Mouse (Mus musculus): ENCODE data around the gene Nav2.

Nav2 gene

DNA sequence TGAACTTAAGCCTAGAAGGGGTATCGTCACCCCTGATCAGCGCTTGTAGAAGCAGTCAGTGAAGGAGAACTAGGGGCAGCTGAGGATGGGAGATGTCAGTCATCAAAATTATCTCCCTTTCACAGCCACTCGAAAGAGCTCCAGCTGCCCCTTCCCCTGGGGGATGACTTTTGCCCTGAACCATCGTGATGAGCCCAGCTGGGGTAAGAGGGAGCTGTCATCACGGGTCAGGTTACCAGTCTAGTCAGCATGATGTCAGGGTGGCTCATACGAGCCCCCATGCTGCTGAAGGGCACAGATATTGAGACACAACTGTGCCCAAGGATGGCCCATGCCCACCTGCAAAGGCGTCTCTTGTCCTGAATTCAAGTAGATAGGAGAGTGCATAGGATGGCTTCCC, 72.5 kb downstream of the Nav2 start:
- in situ Hi-C loops (cut with MboI; ENCODE audit: low pct_unique_long_range_greater_than_20kb in 1 of 2, low sequenced_read_pairs in 2 of 2, unreplicated experiment in 1 of 2): no loop called here

DNA sequence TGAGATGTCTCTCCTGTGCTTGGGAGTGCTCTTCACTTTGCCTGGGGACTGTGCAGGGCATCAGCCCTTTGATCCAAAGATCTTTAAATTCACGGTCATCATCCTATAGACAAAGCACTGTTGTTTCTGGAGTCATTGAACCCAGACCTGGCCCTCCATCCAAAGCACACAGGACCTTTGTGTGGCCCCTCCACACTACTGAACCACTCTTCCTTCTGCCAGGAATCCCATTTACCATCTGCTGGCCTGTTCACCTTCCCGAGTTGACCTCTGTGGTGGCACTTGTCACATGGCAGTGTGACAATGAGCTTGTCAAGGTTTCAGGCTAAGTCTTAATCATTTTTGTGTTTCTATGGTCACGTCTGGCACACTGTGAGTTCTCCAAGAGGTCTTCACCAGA, 73.3 kb downstream of the Nav2 start:
- in situ Hi-C loops (cut with MboI; ENCODE audit: low pct_unique_long_range_greater_than_20kb in 1 of 2, low sequenced_read_pairs in 2 of 2, unreplicated experiment in 1 of 2): no loop called here

DNA sequence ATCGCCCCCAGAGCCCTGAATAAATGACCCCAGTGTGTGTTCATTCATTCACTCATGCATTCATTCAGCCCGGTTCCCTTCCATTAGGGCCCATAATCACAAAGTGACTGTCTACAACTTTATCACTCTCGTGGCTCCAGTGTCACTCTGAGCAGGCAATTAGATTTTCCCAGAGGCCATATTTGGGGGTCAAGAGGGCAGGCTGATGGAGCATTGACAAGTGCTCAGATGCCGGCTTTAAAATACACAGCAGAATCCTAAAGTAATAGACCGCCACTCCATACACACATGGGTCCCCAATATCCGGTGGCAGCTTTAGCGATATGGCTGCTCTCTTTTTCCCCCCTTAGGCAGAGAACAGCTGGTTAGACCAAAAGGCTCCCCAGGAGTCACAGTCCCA, 74.1 kb downstream of the Nav2 start:
- in situ Hi-C loops (cut with MboI; ENCODE audit: low pct_unique_long_range_greater_than_20kb in 1 of 2, low sequenced_read_pairs in 2 of 2, unreplicated experiment in 1 of 2): no loop called here

DNA sequence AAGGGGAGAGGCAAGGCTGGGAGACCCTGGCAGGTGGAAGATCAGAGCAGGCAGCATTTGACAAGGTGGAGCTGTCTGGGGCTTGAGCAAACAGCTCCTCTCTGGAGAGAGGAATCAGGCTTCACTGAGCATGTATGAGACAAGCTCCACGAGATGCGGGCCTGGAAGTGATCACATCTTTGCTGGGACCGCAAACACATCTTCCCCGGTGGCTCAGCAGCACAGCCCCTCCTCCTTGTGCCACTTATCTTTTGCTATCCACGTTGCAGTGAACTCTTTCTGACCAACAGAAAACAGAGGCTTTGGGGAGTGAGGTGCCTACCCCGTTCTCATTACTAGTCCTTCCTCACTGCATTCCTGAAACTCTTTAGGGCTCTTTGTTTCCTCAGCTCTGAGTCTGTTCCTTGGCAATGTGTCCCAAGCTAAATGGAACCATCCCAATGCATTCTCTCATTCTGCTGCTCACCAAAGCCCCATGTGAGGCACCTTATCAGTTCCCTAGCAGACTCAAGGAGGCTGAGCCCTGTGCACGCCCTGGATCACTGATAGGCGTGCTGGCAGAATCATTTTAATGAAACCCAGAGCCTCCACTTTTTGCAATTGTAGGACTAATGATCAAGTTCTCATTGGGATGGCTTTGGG, 83.5 kb downstream of the Nav2 start:
- in situ Hi-C loops (cut with MboI; ENCODE audit: low pct_unique_long_range_greater_than_20kb in 1 of 2, low sequenced_read_pairs in 2 of 2, unreplicated experiment in 1 of 2): no loop called here

DNA sequence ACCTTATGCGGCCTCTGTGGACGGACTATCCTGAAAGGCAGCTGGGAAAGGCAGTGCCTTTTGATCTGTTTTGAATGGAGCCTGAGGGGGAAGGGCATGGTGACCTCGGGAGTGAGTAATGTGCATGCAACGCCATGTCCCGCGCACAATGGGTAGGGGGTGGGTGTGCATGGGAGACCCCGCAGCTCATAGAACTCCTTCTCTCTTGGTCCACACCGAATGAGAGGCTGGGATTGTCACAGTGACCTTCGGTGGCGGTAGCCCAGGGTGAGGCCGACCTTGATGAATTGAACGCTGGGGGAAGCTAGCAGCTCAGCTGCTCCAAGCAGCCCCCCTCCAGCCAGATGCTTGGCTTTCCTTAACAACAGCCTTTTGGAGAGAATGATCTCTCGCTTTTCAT, 86.7 kb downstream of the Nav2 start:
- in situ Hi-C loops (cut with MboI; ENCODE audit: low pct_unique_long_range_greater_than_20kb in 1 of 2, low sequenced_read_pairs in 2 of 2, unreplicated experiment in 1 of 2): no loop called here

DNA sequence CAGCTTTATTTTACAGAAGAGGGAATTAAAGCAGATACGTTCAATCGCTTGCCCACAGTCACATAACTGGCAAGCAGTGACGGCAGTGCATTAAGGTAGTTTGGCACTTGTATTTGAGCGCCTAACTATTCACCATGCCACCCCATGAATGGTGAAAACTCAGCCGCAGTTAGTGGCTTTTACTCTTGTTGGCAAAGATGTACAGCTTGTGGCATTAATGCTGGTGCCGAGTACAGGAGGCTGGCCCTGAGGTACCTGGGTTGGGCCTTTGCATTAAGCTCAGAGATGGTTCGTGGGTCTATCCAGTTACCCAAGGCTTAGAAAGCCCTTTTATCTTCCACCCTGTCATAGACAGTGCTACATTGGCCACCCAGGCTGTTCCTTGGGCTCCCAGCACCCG, 87.2 kb downstream of the Nav2 start:
- in situ Hi-C loops (cut with MboI; ENCODE audit: low pct_unique_long_range_greater_than_20kb in 1 of 2, low sequenced_read_pairs in 2 of 2, unreplicated experiment in 1 of 2): no loop called here

DNA sequence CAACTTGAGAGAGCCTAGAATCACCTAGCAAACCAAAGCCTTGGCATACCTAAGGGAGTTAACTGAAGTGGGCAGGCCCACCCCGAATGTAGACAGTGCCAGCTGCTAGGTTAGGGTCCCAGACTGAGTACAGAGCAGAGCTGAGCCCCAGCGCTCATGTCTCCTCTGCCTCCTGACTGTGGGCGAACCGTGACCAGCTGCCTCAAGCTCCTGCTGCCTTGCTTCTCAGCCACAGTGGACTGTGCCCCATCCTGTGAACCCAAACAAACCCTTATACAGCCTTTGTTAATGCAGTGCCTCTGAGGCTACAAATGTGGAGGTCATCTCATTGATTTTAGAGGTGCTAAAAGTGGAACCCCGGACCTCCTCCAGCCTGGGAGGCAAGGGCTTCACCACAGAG, 88.3 kb downstream of the Nav2 start:
- in situ Hi-C loops (cut with MboI; ENCODE audit: low pct_unique_long_range_greater_than_20kb in 1 of 2, low sequenced_read_pairs in 2 of 2, unreplicated experiment in 1 of 2): no loop called here

DNA sequence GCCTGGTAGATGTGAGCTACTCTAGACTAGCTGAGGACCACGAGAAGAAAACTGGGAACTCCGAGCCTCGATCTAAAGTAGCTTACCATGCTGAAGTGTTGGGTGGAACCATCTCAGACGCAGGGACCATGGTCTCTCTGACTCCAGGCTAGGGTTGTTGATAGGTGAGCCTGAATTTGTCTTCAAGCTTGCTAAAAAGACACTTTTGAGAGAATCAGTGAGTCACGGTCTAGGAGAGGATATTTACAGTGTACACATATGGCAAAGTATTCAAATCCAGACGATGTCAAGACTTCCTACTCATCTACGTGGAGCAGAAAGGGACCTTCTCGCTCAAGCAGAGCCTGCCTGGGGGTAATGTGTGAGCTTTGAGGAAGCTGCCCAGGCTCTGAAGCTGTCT, 89.6 kb downstream of the Nav2 start:
- in situ Hi-C loops (cut with MboI; ENCODE audit: low pct_unique_long_range_greater_than_20kb in 1 of 2, low sequenced_read_pairs in 2 of 2, unreplicated experiment in 1 of 2): no loop called here

DNA sequence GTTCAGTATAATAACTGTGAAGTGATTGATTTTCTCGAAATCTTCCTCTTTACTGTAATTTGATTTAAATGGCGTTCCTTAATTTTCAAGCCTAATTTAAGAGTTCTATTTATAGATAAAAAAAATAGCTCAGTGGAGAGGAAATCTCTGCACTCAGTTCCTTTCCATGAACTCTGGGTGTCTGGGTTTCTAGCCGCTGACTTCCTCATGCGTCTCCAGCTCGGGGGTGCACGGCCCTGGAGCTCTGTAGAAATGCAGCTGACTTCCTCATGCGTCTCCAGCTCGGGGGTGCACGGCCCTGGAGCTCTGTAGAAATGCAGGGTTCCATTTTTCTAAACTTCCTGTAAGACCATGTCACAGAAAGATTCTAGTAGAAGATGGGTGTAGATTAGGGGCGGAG, 90.1 kb downstream of the Nav2 start:
- in situ Hi-C loops (cut with MboI; ENCODE audit: low pct_unique_long_range_greater_than_20kb in 1 of 2, low sequenced_read_pairs in 2 of 2, unreplicated experiment in 1 of 2): no loop called here

DNA sequence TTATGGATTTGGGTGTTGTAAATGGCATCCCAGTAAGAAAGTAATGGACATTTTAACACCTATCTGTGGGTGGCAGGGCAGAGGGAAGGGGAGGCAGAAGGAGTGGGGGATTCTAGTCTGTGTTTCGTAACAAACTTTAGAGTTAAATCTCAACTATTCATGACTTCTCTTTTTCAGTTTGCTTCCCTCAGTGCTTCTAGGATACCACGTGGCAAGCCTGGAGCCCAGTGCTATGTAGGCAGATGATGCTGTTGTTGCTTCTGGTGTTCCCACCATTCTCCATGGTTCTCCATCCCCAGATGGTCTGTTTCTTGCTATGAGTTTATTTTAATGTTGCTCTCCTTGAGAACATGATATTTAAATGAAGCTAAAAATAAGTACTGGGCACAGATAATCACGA, 92.3 kb downstream of the Nav2 start:
- in situ Hi-C loops (cut with MboI; ENCODE audit: low pct_unique_long_range_greater_than_20kb in 1 of 2, low sequenced_read_pairs in 2 of 2, unreplicated experiment in 1 of 2): no loop called here

DNA sequence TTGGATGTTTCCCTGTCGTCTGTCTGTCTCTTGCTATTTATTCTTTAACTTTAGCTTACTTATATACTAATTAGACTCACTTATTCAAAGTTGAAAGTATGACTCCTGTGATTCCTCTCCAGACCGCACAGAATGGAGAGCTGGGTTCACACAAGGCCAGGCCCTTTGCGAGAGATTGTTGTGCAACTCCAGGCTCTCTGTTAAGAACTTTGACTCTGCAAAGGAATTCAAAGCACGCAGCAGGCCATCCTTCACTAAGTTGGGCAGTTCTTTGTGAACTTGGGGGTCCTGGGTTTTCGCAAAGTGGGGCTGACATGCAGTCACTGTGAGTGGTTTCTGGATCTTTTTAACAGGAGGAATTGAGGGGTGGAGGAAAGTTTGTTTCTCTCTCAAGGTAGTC, 95.9 kb downstream of the Nav2 start:
- in situ Hi-C loops (cut with MboI; ENCODE audit: low pct_unique_long_range_greater_than_20kb in 1 of 2, low sequenced_read_pairs in 2 of 2, unreplicated experiment in 1 of 2): no loop called here

DNA sequence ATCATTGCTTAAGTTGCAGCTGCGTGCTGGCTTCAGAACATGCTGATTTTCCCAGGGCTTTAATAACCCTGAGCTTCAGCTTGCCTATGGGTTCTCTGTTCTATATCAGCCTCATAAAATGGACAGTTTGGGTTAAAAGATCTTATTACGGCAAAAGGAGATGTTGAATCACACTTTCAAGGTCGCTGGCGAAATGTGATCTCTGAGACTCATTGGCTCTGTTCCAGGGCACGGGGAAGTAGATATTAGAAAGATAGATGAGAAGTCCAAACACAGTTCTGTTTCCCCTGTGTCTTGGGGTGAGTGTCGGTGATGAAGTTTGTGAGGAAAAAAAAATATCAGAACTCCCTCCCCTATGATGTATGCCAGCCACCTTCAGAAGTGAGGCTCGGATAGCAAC, 98.4 kb downstream of the Nav2 start:
- in situ Hi-C loops (cut with MboI; ENCODE audit: low pct_unique_long_range_greater_than_20kb in 1 of 2, low sequenced_read_pairs in 2 of 2, unreplicated experiment in 1 of 2): no loop called here

DNA sequence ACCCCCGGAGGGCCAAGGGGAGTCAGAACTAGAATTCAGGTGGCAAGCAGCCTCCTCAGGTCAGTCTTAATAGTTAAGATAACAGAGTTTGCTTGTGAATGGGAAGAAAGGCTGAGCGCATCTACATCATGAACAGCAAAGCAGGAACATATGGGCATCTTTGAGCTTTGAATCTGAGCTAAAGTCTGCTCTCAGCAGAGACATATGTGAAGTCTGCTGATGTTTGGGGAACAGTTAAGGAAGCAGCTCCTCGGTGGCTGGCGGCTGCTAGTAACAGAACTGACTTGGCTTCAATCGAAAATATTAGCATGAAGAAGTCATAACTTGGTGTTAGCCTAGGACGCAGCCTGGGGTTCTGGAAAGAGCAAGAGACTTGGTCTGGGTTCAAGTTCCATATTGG, 102.2 kb downstream of the Nav2 start:
- in situ Hi-C loops (cut with MboI; ENCODE audit: low pct_unique_long_range_greater_than_20kb in 1 of 2, low sequenced_read_pairs in 2 of 2, unreplicated experiment in 1 of 2): no loop called here

DNA sequence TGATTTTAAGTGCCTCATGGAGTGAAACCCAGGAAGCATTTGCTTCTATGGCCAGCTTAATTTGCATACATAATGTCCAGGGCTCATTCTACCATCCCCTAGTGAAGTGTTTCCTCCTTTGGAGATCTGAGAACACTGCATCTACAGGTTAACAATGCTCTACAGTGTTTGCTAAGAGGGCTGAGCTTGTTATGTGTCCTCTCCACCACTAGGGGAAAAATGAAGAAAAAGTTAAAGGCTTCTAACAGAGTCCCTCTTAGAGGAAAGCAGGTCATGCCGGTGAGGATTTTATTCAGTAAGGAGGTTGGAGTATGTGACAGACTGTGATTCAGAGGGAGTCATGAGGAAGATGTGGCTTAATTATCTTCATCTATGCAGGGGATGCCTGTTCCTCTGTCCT, 103.5 kb downstream of the Nav2 start:
- in situ Hi-C loops (cut with MboI; ENCODE audit: low pct_unique_long_range_greater_than_20kb in 1 of 2, low sequenced_read_pairs in 2 of 2, unreplicated experiment in 1 of 2): no loop called here

DNA sequence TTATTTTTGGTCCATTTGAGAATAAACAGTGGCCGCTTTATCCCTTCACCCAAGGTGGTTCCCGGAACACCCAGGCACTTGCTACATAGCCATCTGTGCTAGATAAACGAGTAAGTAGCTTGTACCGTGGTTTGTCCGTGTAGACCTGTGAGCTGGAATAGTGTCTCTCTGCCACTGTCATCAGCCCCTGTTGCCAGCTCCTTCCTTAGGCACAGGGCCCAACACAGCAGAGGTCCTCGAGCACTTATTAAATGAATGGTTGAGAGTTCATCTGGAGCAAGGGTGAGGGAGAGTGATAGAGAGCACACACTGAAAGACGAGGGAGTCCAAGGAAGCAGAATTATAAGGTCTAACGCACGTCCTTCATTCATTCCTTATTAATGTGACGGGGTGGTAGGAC, 106.0 kb downstream of the Nav2 start:
- in situ Hi-C loops (cut with MboI; ENCODE audit: low pct_unique_long_range_greater_than_20kb in 1 of 2, low sequenced_read_pairs in 2 of 2, unreplicated experiment in 1 of 2): no loop called here

DNA sequence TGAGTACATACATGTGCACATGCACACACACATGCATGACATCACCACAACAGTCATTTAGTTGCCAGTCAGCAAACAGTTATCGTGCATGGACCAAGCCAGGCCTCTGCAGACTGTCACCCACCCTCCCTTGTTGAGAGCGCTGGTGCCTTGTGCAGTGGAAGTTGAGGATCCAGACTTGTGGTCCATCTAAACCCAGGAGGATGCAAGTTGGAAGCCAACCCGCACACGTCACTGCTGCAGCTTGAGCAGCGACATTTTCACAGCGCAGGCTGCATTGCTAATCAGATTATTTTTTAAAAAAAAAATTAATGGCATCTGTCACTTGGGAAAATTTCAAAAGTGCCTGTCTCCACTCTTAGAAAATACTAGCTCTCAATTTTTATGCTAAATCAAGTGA, 106.8 kb downstream of the Nav2 start:
- in situ Hi-C loops (cut with MboI; ENCODE audit: low pct_unique_long_range_greater_than_20kb in 1 of 2, low sequenced_read_pairs in 2 of 2, unreplicated experiment in 1 of 2): no loop called here

DNA sequence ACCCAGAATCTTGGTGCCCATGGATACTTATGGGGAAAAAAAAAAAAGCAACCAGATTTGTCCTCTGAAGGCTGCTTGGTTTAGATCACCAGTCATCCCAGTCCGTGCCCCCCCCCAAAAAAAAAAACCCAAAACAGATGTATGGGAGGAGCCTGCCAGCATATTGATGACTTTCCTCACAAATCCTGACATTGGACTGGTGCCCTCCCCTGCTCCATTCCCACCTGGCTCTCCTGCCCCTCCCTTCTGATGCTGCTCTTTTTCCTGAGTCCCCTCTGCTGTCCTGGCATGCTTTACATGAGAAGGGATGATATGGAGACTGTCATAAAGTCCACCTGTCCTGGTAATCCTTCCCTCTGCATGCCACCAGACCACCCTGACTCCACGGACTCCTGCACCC, 107.6 kb downstream of the Nav2 start:
- in situ Hi-C loops (cut with MboI; ENCODE audit: low pct_unique_long_range_greater_than_20kb in 1 of 2, low sequenced_read_pairs in 2 of 2, unreplicated experiment in 1 of 2): no loop called here

DNA sequence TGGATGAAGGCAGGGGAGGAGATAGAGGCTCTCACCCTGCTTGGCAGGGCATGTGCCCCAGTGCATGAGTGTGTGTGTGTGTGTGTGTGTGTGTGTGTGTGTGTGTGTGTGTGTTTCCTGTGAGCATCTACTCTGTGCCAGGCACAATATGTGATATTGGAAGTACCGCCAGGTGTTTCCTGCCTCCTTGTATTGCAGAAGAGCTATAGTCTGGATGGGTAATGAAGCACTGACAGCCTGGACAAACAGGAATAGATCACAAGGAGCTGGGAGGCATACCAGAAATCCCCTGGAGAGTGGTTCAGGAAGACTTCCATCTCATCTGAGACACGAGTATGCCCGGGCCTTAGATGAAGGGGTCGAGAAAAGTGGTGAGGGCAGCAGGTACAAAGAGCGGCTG, 109.3 kb downstream of the Nav2 start:
- in situ Hi-C loops (cut with MboI; ENCODE audit: low pct_unique_long_range_greater_than_20kb in 1 of 2, low sequenced_read_pairs in 2 of 2, unreplicated experiment in 1 of 2): no loop called here

DNA sequence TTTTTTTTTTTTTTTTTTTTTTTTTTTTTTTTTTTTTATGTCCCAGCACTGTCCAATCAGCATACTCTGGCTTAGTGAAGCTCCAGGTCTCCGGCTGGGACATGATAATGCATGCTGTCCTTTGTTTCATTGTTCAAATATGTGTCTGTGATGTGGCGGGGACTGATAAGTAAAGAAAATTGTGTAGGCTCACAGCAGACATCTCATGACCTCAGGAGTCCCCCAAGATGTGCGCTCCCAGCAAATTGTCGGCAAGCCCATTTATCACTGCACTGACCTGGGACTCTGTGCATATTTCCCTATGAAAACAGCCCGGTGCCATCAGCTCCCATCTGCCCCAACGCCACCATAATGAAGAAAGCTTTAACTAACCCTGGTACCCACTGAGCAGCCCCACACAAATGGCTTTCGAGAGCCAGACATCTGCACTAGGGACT, 110.0 kb downstream of the Nav2 start:
- in situ Hi-C loops (cut with MboI; ENCODE audit: low pct_unique_long_range_greater_than_20kb in 1 of 2, low sequenced_read_pairs in 2 of 2, unreplicated experiment in 1 of 2): no loop called here

DNA sequence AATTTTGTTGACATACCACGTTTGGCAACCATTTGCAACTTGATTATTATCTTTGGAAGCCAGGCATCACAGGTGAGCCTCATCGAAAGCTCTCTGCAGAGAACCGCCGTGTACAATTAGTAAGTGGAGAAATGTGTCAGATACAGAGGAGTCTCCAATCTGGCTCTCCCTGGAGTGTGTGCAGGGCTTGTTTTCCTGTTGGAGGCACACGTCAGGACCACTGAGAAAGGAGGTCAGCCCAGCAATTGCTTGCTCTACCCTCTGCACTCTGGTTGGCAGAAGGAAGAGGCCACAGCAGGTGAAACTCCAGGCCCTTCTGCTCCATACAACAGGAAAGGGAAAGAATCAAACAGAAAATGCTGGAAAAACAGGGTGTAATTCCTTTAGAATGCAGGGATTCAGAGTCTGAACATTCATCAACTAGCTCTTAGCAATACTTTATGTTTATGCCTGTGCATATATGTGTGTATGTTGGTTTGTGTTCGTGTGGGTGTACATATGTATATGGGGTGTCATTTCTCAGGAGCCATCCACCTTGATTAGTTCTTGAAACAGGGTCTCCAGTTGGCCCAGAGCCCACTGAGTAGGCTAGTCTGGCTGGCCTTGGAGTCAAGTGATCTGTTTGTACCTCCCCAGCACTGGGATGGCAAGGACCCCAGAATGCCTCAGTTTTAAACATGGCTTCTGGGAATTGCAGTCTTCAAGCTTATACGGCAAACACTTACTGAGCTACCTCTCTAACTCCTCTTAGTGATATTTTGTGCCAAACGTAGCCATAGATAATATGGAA, 116.7 kb downstream of the Nav2 start:
- in situ Hi-C loops (cut with MboI; ENCODE audit: low pct_unique_long_range_greater_than_20kb in 1 of 2, low sequenced_read_pairs in 2 of 2, unreplicated experiment in 1 of 2): no loop called here

Measured in mouse embryonic stem cell (cell line).